ENCODE assay signal across 10 mouse cellular contexts in genomic region chr7:110110061-110110656, GRCm38 (mm10). TPM values are rescaled to one million over a fixed set of nuclear protein-coding genes. Genes with fewer than 3 reads are reported as not detected.
DNase-seq lines count a peak whose midpoint lies in the region; TF ChIP-seq lines count a peak whose summit lies in the region.
"Had no signal": no experiment of that assay in that cellular context is flagged by ENCODE, and none has a peak within 500 bp of the region (broad histone marks: within the 10 kb centered on the region; RNA-seq: fewer than 3 reads in every experiment).

No protein-coding gene starts in this region.

- no peaks in the 10 kb centered on the region for H3K79me2 ChIP-seq in heart, adult 2 months (replicated peaks; ENCODE audit: control insufficient read depth, insufficient read depth, low read length)

- DNase-seq in heart, embryonic 10.5 days (ENCODE audit: low spot score), result no peak
- DNase-seq in heart, adult 2 months, result no peak
- peak; percentile 30 for DNase-seq in thymus, postnatal 4 days
- DNase-seq in thymus, adult 2 months, result no peak
- peak; percentile 42 to 43 for DNase-seq in layer of hippocampus, postnatal 36 days
- no peak for DNase-seq in urinary bladder, postnatal 14 days (ENCODE audit: low spot score)
- no peak for DNase-seq in urinary bladder, postnatal 4 days (ENCODE audit: low spot score in 2 of 2)
- no peak for DNase-seq in urinary bladder, postnatal 36 days (ENCODE audit: low spot score in 2 of 2)
- DNase-seq: adrenal gland, postnatal 36 days; embryo, embryonic 11 days had no signal

- no peaks in the 10 kb centered on the region for H3K36me3 ChIP-seq in heart, embryonic 10.5 days
- H3K36me3 ChIP-seq in heart, adult 2 months (ENCODE audit: control insufficient read depth, insufficient read depth, low read length), result no peaks in the 10 kb centered on the region
- no peaks in the 10 kb centered on the region for H3K36me3 ChIP-seq in thymus, adult 2 months (ENCODE audit: control insufficient read depth, insufficient read depth, low read length)

- H3K4me1 ChIP-seq in heart, embryonic 10.5 days, result peaks cover 31% of the 10 kb centered on the region
- H3K4me1 ChIP-seq in heart, adult 2 months (ENCODE audit: control insufficient read depth, insufficient read depth, low read length), result peaks cover 11% of the 10 kb centered on the region
- H3K4me1 ChIP-seq in thymus, adult 2 months (replicated peaks; ENCODE audit: control insufficient read depth, insufficient read depth, low read length), result peaks cover 13% of the 10 kb centered on the region

- peak overlapping the region; percentile 85 for H3K27ac ChIP-seq in heart, embryonic 10.5 days
- no peak overlapping the region; the same call in 1 of the 2 replicates for H3K27ac ChIP-seq in heart, adult 2 months
- no peak overlapping the region for H3K27ac ChIP-seq in thymus, adult 2 months (ENCODE audit: control insufficient read depth, insufficient read depth, low read length)

- H3K9ac ChIP-seq in heart, adult 2 months (ENCODE audit: low read depth, low read length), result no peak overlapping the region

- no peak for TF ChIP-seq POLR2A in heart, adult 2 months (IDR thresholded peaks at IDR 0.05; ENCODE audit: insufficient read depth, low read depth, low read length)
- TF ChIP-seq POLR2A in thymus, adult 2 months (IDR thresholded peaks at IDR 0.05; ENCODE audit: control insufficient read depth, extremely low read depth, insufficient read depth, low read length, poor library complexity), result no peak

- TF ChIP-seq CTCF in heart, adult 2 months (IDR thresholded peaks at IDR 0.05), result no peak
- no peak for TF ChIP-seq CTCF in thymus, adult 2 months (IDR thresholded peaks at IDR 0.05; ENCODE audit: borderline replicate concordance, control insufficient read depth, extremely low read depth, insufficient read depth, low read length, poor library complexity)

- no peak for TF ChIP-seq EP300 in heart, adult 2 months (IDR thresholded peaks at IDR 0.05; ENCODE audit: insufficient read depth, low read depth, low read length)

- H3K9me3 ChIP-seq in heart, embryonic 10.5 days, result no peaks in the 10 kb centered on the region

- 34% methylated on average over 4 of the region's 4 CpGs for WGBS in heart, embryonic 10.5 days
- 28% methylated on average over 4 of the region's 4 CpGs for WGBS in heart, adult 2 months
- WGBS in thymus, adult 2 months, result 56% methylated on average over 4 of the region's 4 CpGs

- no peak overlapping the region for H3K4me3 ChIP-seq in heart, embryonic 10.5 days
- no peak overlapping the region for H3K4me3 ChIP-seq in heart, adult 2 months
- H3K4me3 ChIP-seq in thymus, adult 2 months (ENCODE audit: control insufficient read depth, insufficient read depth, low read length), result no peak overlapping the region

- H3K27me3 ChIP-seq in heart, embryonic 10.5 days (ENCODE audit: insufficient read depth, poor library complexity, severe bottlenecking), result no peaks in the 10 kb centered on the region
- no peaks in the 10 kb centered on the region for H3K27me3 ChIP-seq in heart, adult 2 months (ENCODE audit: control insufficient read depth, insufficient read depth, low read length)
- no peaks in the 10 kb centered on the region for H3K27me3 ChIP-seq in thymus, adult 2 months (ENCODE audit: control insufficient read depth, insufficient read depth, low read length)

- intact Hi-C loops in heart, adult 2 months (cut with DNase I), result no loop called here

RNA-seq across cellular contexts. Expression of gene Wee1, which starts 11.7 kb away (rescaled TPM):
- polyA plus RNA-seq in heart, embryonic 10.5 days (2016; fragmentation: Nextera tagmentation; extraction: Ambion mirVana), result 25.1 and 29.0 TPM in 2 replicates
- 1 to 10 TPM; 8.3 to 8.6 TPM for total RNA-seq in heart, adult 2 months (2021)
- 2.7 and 4.5 TPM in 2 replicates for polyA plus RNA-seq in heart, adult 2 months (2012; rRNA removed)
- 13.0 and 32.6 TPM in 2 replicates for polyA plus RNA-seq in thymus, adult 2 months (2012; rRNA removed)
- total RNA-seq in layer of hippocampus, postnatal 36 days (2021), result 10 to 100 TPM; 19.7 to 22.6 TPM

RNA-seq across cellular contexts. Expression of gene Zfp143, which starts 49.1 kb away (rescaled TPM):
- polyA plus RNA-seq in heart, embryonic 10.5 days (2016; fragmentation: Nextera tagmentation; extraction: Ambion mirVana), result 18.7 and 19.0 TPM in 2 replicates
- 10 to 100 TPM in 1 of 2 experiments, 1 to 10 TPM in 1; 8.6 to 10.5 TPM for total RNA-seq in heart, adult 2 months (2021)
- 8.4 and 10.5 TPM in 2 replicates for polyA plus RNA-seq in heart, adult 2 months (2012; rRNA removed)
- polyA plus RNA-seq in thymus, adult 2 months (2012; rRNA removed), result 31.5 and 35.0 TPM in 2 replicates
- 10 to 100 TPM; 11.5 to 13.7 TPM for total RNA-seq in layer of hippocampus, postnatal 36 days (2021)

Comparison
In these comparisons a context has a peak if more than half of its experiments do, and no peak if none do; other contexts are left out.
1. DNase-seq: peak in thymus, postnatal 4 days (single experiment) and layer of hippocampus, postnatal 36 days (2 of 2); none in heart, embryonic 10.5 days (single experiment), heart, adult 2 months (0 of 2), thymus, adult 2 months (single experiment), urinary bladder, postnatal 14 days (single experiment), urinary bladder, postnatal 4 days (0 of 2) and urinary bladder, postnatal 36 days (0 of 2).